Mouse (Mus musculus) urinary bladder, postnatal 14 days (tissue): ENCODE data around the gene Cltc.

ENCODE experiments used
- DNase-seq: peaks from one replicate; pipeline ENCODE4 v3.0.0; 2021; ENCODE audit warnings: low spot score

Gene Cltc

DNA sequence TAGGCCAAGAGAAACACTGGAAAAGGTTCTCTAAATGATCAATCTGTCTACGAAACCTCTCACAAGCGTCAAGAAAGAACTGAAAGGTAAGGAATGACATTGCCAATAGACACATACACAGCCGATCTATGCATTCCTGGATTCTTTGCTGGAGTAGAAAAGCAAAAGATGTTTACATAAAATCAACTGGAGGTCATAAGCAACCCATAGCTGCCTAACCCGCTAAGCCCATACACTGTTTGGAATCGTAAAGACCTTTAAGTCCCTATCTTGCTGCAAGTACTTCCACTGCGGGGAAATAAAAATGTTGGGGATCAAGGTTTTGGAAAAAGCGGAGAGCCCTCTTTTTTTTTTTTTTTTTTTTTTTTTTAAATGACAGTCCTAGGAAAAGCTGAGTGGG, 74.5 kb downstream of the Cltc start:
- no peak for DNase-seq

GRCm38 (mm10) chr11:86681423-86681822, 75.9 kb downstream of the Cltc start:
- no peak for DNase-seq

GRCm38 (mm10) chr11:86680729-86681128, 76.6 kb downstream of the Cltc start:
- no peak for DNase-seq

GRCm38 (mm10) chr11:86678957-86679356, 78.4 kb downstream of the Cltc start:
- no peak for DNase-seq

DNA sequence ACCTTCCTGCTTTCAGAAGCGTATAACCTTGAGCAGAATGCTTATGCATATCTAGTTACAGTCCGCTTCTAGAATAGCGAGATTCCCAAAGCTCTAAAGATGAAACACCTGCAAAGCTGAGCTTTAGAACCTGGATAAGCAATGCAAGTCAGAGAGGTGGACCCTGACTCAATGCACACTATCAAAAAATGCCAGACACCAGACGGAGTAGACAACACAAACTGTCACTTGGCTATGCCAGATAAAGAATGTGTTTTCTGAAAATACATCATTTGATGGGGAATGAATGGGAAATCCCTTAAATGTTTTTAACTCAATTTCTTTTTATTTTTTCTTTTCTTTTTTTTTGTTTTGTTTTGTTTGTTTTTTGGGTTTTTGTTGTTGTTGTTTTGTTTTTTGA, 81.8 kb downstream of the Cltc start:
- DNase-seq, result no peak

GRCm38 (mm10) chr11:86672772-86673171, 84.6 kb downstream of the Cltc start:
- DNase-seq, result no peak

GRCm38 (mm10) chr11:86671041-86671675, 86.2 kb downstream of the Cltc start:
- DNase-seq, result no peak

- no peak for DNase-seq
Measured at GRCm38 (mm10) chr11:86668169-86668568, 89.2 kb downstream of the Cltc start.

- no peak for DNase-seq
Measured at GRCm38 (mm10) chr11:86667553-86667952, 89.8 kb downstream of the Cltc start.

DNA sequence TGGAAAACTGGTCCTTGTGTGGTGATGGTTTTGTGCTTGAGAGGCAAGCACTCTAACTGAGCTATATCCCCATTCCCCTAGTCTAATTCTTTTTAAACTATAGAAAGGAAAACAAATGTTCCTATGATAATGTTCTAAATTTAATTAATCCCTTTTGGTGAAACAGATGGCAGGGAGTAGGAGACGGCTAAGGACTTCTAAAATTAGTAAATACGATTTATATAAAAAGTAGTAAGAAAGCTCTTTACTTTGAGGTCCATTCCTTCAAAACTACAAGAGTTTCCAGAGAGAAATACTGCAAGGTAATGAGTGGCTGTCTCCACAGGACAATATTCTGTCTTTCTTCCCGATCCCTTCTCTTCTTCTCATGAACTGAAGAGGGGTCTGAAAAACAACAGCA, 93.0 kb downstream of the Cltc start:
- DNase-seq, result no peak

- no peak for DNase-seq
Measured at GRCm38 (mm10) chr11:86663977-86664376, 93.4 kb downstream of the Cltc start.

DNA sequence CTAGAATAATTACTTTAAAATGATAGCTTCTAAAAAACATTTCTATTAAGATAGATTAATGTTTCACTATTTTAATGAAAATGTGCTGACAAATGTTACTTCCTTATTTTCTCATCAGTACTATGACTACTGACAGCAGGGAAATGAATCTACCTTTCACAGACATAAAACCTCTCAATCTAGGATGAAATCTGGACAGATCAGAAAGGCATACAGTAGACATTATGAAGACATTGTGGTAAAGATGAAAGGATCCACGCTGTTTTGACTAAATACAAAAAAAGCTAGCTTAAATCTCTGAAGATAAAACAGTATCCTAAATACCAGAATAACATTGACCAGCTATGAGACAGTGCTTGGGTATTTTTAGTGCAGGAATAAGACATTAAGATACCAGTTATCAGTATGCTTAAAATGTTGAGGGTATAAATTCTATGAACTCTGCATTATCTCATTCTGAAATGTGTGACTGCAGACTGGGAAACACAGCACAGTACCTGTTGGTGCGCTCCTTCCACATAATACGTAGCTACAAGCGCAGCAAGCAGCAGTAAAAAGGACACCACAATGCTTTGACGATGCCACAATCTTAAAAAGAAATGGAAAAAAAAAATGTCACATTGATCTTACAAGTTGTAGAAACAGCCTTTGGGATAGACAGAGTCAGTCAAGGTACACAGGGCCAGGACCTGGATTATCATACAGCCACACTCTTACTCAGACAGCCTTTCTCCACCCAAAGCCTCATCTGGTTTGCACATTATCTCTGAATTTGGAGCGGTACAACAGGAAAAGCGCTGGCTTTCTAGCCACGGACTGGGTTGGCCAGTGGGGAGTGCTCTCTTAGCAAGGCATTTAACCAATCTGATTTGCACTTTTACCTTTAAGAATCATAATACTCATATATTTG, 94.1 kb downstream of the Cltc start:
- no peak for DNase-seq

- no peak for DNase-seq
Measured at GRCm38 (mm10) chr11:86657863-86658262, 99.5 kb downstream of the Cltc start.

GRCm38 (mm10) chr11:86656849-86657567, 100.4 kb downstream of the Cltc start:
- DNase-seq, result no peak

- DNase-seq, result no peak
Measured at GRCm38 (mm10) chr11:86655671-86656070, 101.7 kb downstream of the Cltc start.

GRCm38 (mm10) chr11:86654096-86654495, 103.3 kb downstream of the Cltc start:
- no peak for DNase-seq

GRCm38 (mm10) chr11:86653446-86653845, 103.9 kb downstream of the Cltc start:
- DNase-seq, result peak; percentile 61

DNA sequence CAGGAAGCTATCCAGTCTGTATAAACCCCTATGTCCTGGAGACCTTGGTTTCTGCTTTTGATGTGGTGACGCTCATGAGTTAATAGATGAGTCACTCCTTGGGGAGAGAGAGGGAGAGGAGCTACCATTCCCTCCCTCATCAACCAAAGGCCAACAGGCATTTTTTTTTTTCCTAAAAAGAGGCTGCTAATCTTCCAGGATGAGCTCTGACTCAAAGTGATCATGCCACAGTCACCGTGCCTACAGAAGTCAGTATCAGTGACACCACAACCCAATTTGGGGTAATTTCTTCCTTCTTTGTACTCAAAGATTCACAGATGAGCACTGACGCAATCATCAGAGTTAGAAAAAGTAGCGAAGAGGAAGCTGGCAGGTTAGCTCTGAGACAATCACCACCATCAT, 104.8 kb downstream of the Cltc start:
- DNase-seq, result no peak

DNA sequence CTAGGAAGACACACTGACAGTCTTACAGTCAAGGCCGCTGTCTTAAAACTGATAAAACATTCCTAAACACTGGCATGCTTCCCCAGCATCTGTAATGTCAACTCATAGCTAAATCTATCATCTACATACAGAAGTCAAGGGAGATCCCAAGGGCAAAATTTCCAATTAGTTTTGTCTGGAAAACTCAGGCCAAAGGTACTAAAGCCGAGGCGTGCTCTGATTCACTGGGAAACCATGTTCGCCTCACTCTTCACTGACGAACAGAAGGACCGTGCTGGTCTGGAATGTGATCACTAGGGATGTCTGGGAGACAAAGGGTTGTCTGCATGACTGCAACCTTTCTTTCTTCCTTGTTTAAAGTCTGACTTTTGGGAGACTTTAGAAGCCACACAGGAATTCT, 106.7 kb downstream of the Cltc start:
- DNase-seq, result no peak

GRCm38 (mm10) chr11:86649542-86649941, 107.8 kb downstream of the Cltc start:
- DNase-seq, result no peak

- no peak for DNase-seq
Measured at GRCm38 (mm10) chr11:86647706-86648447, 109.5 kb downstream of the Cltc start.

GRCm38 (mm10) chr11:86646885-86647459, 110.4 kb downstream of the Cltc start:
- DNase-seq, result no peak
